Mouse (Mus musculus): ENCODE measurements around the gene Nedd4.

- TF ChIP-seq CTCF (IDR thresholded peaks at IDR 0.05; ENCODE audit: borderline replicate concordance, control insufficient read depth, extremely low read depth, insufficient read depth, low read length, poor library complexity) (no peak), POLR2A (IDR thresholded peaks at IDR 0.05; ENCODE audit: control insufficient read depth, extremely low read depth, insufficient read depth, low read length, poor library complexity) (no peak)
These were observed 4.5 kb upstream of the Nedd4 start for GRCm38 (mm10) chr9:72657694-72658093.
